In the genomic region with DNA sequence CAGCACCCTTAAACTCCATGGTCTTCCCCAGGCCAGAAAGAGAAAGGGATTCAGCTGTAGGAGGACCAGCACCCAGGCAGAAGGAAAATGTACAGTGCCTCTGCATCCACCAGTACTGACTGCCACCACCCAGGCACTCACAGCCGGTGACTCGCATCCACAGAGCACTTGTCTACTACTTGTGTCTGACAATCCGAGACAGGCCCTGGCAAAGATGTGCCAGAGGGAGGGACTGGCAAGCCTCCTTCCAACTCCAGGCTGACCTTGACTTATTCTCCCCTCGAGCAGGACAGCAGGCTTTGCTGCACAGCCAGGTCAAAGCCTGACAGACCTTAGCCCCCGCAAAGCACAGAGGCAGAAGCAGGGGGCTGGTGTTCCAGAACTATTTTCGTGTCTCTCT, we compare ENCODE assay signal across 17 mouse cellular contexts. TPM values are rescaled to one million over a fixed set of nuclear protein-coding genes. Genes with fewer than 3 reads are reported as not detected.
"Had no signal": no experiment of that assay in that cellular context is flagged by ENCODE, and none has a peak within 500 bp of the region (broad histone marks: within the 10 kb centered on the region; RNA-seq: fewer than 3 reads in every experiment).

No protein-coding gene starts in this region.

- H3K27me3 ChIP-seq: liver, embryonic 13.5 days had no signal

- H3K4me1 ChIP-seq: liver, embryonic 13.5 days had no signal

- H3K9me3 ChIP-seq: liver, embryonic 13.5 days had no signal

- H3K9ac ChIP-seq: liver, embryonic 13.5 days had no signal

- H3K27ac ChIP-seq: kidney, postnatal 0 days; layer of hippocampus, adult 2 months; liver, embryonic 13.5 days had no signal

- DNase-seq: kidney, postnatal 25 days; layer of hippocampus, adult 9-11 months; liver, embryonic 13.5 days; lung, adult 2 months; lung, postnatal 14 days; lung, postnatal 4 days; midbrain, embryonic 14.5 days; thymus, postnatal 25 days had no signal

- H3K4me3 ChIP-seq: layer of hippocampus, adult 2 months; liver, embryonic 13.5 days had no signal

- H3K4me2 ChIP-seq: liver, embryonic 13.5 days; midbrain, embryonic 11.5 days had no signal

RNA-seq across cellular contexts. Expression of gene Trib3, which starts 26.8 kb away (rescaled TPM):
- total RNA-seq: megakaryocyte progenitor cell, adult 5-6 weeks had no signal

RNA-seq across cellular contexts. Expression of gene Nrsn2, which starts 59.4 kb away (rescaled TPM):
- total RNA-seq: liver, adult 2 months; megakaryocyte progenitor cell, adult 5-6 weeks; megakaryocyte-erythroid progenitor cell, adult 5-6 weeks had no signal
- polyA plus RNA-seq: liver, adult 2 months; liver, embryonic 16.5 days; lung, adult 2 months; spleen, adult 2 months; thymus, postnatal 0 days had no signal
